Mouse (Mus musculus) liver, adult 10 weeks (tissue): ENCODE data around the gene Lpcat1. TPM values are rescaled to one million over a fixed set of nuclear protein-coding genes. Genes with fewer than 3 reads are reported as not detected.

Source experiments
- polyA plus RNA-seq: library from polyadenylated mRNA; stranded (reverse); fragments of 350-450 nt; fragmentation: Illumina TruSeq; extraction: RNeasy Lipid Tissue Mini Kit (QIAGEN cat#74804); gene quantifications from one replicate; pipeline ENCODE4 v1.2.3, GENCODE M21; 2014; ENCODE audit warnings: low read depth, low replicate concordance

Lpcat1 gene
- polyA plus RNA-seq: 0.95 TPM

GRCm38 (mm10) chr13:73467034-73467420 is at the start of gene Lpcat1:
Gene Lpcat1, plus strand, starts transcription at chr13:73467197.

DNA sequence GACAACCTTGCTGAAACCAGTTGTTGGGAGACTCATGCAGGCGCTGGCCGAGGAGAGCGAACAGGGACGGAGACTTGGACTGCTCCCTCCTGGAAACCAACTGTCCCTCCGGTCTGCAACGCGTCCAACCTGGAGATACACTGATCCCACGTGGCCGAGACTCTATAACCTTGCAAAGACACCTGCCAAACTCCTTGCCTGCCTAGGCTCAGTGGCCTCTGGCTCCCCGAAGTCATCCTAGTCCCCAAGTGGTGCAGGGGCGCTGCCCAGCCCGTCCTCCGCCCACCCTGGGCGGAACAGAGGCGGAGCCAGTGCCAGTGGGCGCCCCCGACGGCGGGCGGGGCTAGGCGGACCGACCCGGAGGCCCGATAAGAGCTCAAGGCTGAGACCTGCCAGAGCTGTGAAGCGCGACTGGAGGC is 69.4 kb downstream of the Lpcat1 start, which contains the start of gene Slc6a3:
Slc6a3 (plus strand) TSS at position 345 of the 419 bp plus-strand sequence.

Other genes starting within 250 kb of the Lpcat1 start
- not detected for gene Irx4, start 206.7 kb upstream of the Lpcat1 start, polyA plus RNA-seq
- gene Mrpl36, start 138.7 kb upstream of the Lpcat1 start, polyA plus RNA-seq: 44.4 TPM
- 55.6 TPM for gene Ndufs6, start 138.7 kb upstream of the Lpcat1 start, polyA plus RNA-seq
- gene Slc6a3, start 69.5 kb downstream of the Lpcat1 start, polyA plus RNA-seq: not detected
- 58.1 TPM for gene Clptm1l, start 136.8 kb downstream of the Lpcat1 start, polyA plus RNA-seq
- 2.1 TPM for gene Tert, start 159.7 kb downstream of the Lpcat1 start, polyA plus RNA-seq
- gene Slc6a18, start 210.8 kb downstream of the Lpcat1 start, polyA plus RNA-seq: not detected
- gene Slc6a19, start 237.7 kb downstream of the Lpcat1 start, polyA plus RNA-seq: 0.21 TPM